Mouse (Mus musculus) kidney, embryonic 15.5 days (tissue): Measurements from ENCODE around the gene Dnmbp. TPM values are rescaled to one million over a fixed set of nuclear protein-coding genes. Genes with fewer than 3 reads are reported as not detected.

ENCODE experiments used
- ATAC-seq: fragments of 200-750 bp; cut with Nextera tagmentation; replicated peaks from 2 replicates; pipeline ENCODE4 v1.8.0; 2017; ENCODE audit warnings: moderate TSS enrichment; ENCODE audit not compliant: low FRiP score
- H3K27ac ChIP-seq: fragments of 300-500 bp; sonication (generic); 2 replicates; pipeline ENCODE4 v1.5.1; 2015; ENCODE audit warnings: mild to moderate bottlenecking, inconsistent platforms
- H3K27me3 ChIP-seq: fragments of 300-500 bp; sonication (generic); 2 replicates; pipeline ENCODE4 v1.6.1; 2015; ENCODE audit warnings: inconsistent platforms
- H3K36me3 ChIP-seq: fragments of 300-500 bp; sonication (generic); 2 replicates; pipeline ENCODE4 v1.6.1; 2015; ENCODE audit warnings: inconsistent platforms
- H3K4me1 ChIP-seq: fragments of 300-500 bp; sonication (generic); 2 replicates; pipeline ENCODE4 v1.6.1; 2015; ENCODE audit warnings: inconsistent platforms
- H3K4me2 ChIP-seq: fragments of 300-500 bp; sonication (generic); 2 replicates; pipeline ENCODE4 v1.6.1; 2015; ENCODE audit warnings: moderate library complexity, mild to moderate bottlenecking, inconsistent platforms
- H3K4me3 ChIP-seq: fragments of 300-500 bp; sonication (generic); replicated peaks from 2 replicates; pipeline ENCODE4 v1.5.1; 2015; ENCODE audit warnings: mild to moderate bottlenecking, inconsistent platforms
- H3K9ac ChIP-seq: fragments of 300-500 bp; sonication (generic); 2 replicates; pipeline ENCODE4 v1.6.1; 2015; ENCODE audit warnings: mild to moderate bottlenecking, inconsistent platforms
- H3K9me3 ChIP-seq: fragments of 300-500 bp; sonication (generic); replicated peaks from 2 replicates; pipeline ENCODE4 v1.6.1; 2016; ENCODE audit warnings: inconsistent platforms
- WGBS: fragments of 180-500 bp; shearing (Covaris S2); methylation state at CpG from one replicate; pipeline ENCODE4 v1.1.7; 2015; ENCODE audit warnings: mixed read lengths; 5-methylcytosine and 5-hydroxymethylcytosine counted together
- polyA plus RNA-seq: library from polyadenylated mRNA; unstranded; fragments of >200 nt; fragmentation: Nextera tagmentation; extraction: Ambion mirVana; gene quantifications from 2 replicates; pipeline ENCODE4 v1.2.1, GENCODE M21; 2015

The Dnmbp gene
- polyA plus RNA-seq, 1 experiment from 2014 or later, result 24.4 TPM

GRCm38 (mm10) chr19:43904327-43904726 is 35.7 kb downstream of the Dnmbp start:
- ATAC-seq, result no peak
- H3K36me3 ChIP-seq, result peaks cover 45% of the 10 kb centered on the region
- H3K4me1 ChIP-seq, result no peaks in the 10 kb centered on the region
- no peak overlapping the region for H3K4me3 ChIP-seq
- no peak overlapping the region for H3K4me2 ChIP-seq
- no peak overlapping the region for H3K27ac ChIP-seq
- H3K9me3 ChIP-seq, result no peaks in the 10 kb centered on the region
- H3K9ac ChIP-seq, result no peak overlapping the region
- 81% methylated on average over 11 of the region's 11 CpGs for WGBS
- no peaks in the 10 kb centered on the region for H3K27me3 ChIP-seq

- ATAC-seq, result no peak
- Histone ChIP-seq H3K4me1 (peaks cover 9% of the 10 kb centered on the region), H3K9me3 (no peaks in the 10 kb centered on the region), H3K9ac (no peak overlapping the region), H3K27me3 (no peaks in the 10 kb centered on the region), H3K36me3 (peaks cover 36% of the 10 kb centered on the region), H3K27ac (no peak overlapping the region), H3K4me3 (no peak overlapping the region), H3K4me2 (no peak overlapping the region)
- 56% methylated on average over 12 of the region's 12 CpGs for WGBS
Measured at GRCm38 (mm10) chr19:43902887-43903286, 37.1 kb downstream of the Dnmbp start.

- 85% methylated on average over 9 of the region's 9 CpGs for WGBS
- Histone ChIP-seq H3K9me3 (no peaks in the 10 kb centered on the region), H3K27ac (no peak overlapping the region), H3K36me3 (peaks cover 31% of the 10 kb centered on the region), H3K27me3 (no peaks in the 10 kb centered on the region), H3K4me1 (peaks cover 9% of the 10 kb centered on the region), H3K4me3 (no peak overlapping the region), H3K9ac (no peak overlapping the region), H3K4me2 (no peak overlapping the region)
- ATAC-seq, result no peak
Measured at GRCm38 (mm10) chr19:43900690-43901089, 39.3 kb downstream of the Dnmbp start.

GRCm38 (mm10) chr19:43898547-43898946 is 41.4 kb downstream of the Dnmbp start:
- no peak overlapping the region for H3K9ac ChIP-seq
- 39% methylated on average over 10 of the region's 10 CpGs for WGBS
- no peak overlapping the region for H3K27ac ChIP-seq
- no peak overlapping the region for H3K4me2 ChIP-seq
- H3K4me1 ChIP-seq, result peaks cover 22% of the 10 kb centered on the region
- H3K36me3 ChIP-seq, result peaks cover 31% of the 10 kb centered on the region
- no peaks in the 10 kb centered on the region for H3K9me3 ChIP-seq
- no peaks in the 10 kb centered on the region for H3K27me3 ChIP-seq
- H3K4me3 ChIP-seq, result no peak overlapping the region
- no peak for ATAC-seq

- no peak overlapping the region for H3K4me3 ChIP-seq
- H3K4me2 ChIP-seq, result no peak overlapping the region
Measured at GRCm38 (mm10) chr19:43896441-43896840, 43.5 kb downstream of the Dnmbp start.

GRCm38 (mm10) chr19:43895951-43896350 is 44.0 kb downstream of the Dnmbp start:
- no peaks in the 10 kb centered on the region for H3K27me3 ChIP-seq

More at GRCm38 (mm10) chr19:43896441-43896840, 43.5 kb downstream of the Dnmbp start:
- no peak for ATAC-seq
- H3K4me1 ChIP-seq, result peaks cover 22% of the 10 kb centered on the region
- H3K27me3 ChIP-seq, result no peaks in the 10 kb centered on the region
- no peak overlapping the region for H3K27ac ChIP-seq
- H3K36me3 ChIP-seq, result peaks cover 18% of the 10 kb centered on the region
- WGBS, result 86% methylated on average over 14 of the region's 14 CpGs
- no peak overlapping the region for H3K9ac ChIP-seq
- no peaks in the 10 kb centered on the region for H3K9me3 ChIP-seq

GRCm38 (mm10) chr19:43894821-43895220 is 45.2 kb downstream of the Dnmbp start:
- Histone ChIP-seq H3K4me2 (no peak overlapping the region), H3K4me3 (no peak overlapping the region), H3K27me3 (no peaks in the 10 kb centered on the region), H3K36me3 (peaks cover 3% of the 10 kb centered on the region), H3K9me3 (no peaks in the 10 kb centered on the region), H3K9ac (no peak overlapping the region), H3K27ac (no peak overlapping the region), H3K4me1 (peaks cover 29% of the 10 kb centered on the region)
- WGBS, result 64% methylated on average over 9 of the region's 9 CpGs
- no peak for ATAC-seq

More at GRCm38 (mm10) chr19:43895951-43896350, 44.0 kb downstream of the Dnmbp start:
- H3K4me3 ChIP-seq, result no peak overlapping the region
- H3K9ac ChIP-seq, result no peak overlapping the region
- H3K4me1 ChIP-seq, result peaks cover 25% of the 10 kb centered on the region
- H3K9me3 ChIP-seq, result no peaks in the 10 kb centered on the region
- ATAC-seq, result no peak
- H3K4me2 ChIP-seq, result no peak overlapping the region
- H3K36me3 ChIP-seq, result peaks cover 14% of the 10 kb centered on the region
- H3K27ac ChIP-seq, result no peak overlapping the region
- 95% methylated on average over 5 of the region's 5 CpGs for WGBS

- Histone ChIP-seq H3K36me3 (no peaks in the 10 kb centered on the region), H3K27ac (0 out of 2 replicates have a peak overlapping the region, but pooled peaks have one; percentile 22), H3K4me3 (no peak overlapping the region), H3K9ac (no peak overlapping the region), H3K4me2 (peak overlapping the region; percentile 23; the same call in 1 of the 2 replicates), H3K27me3 (no peaks in the 10 kb centered on the region), H3K4me1 (peaks cover 29% of the 10 kb centered on the region), H3K9me3 (no peaks in the 10 kb centered on the region)
- 11% methylated on average over 7 of the region's 7 CpGs for WGBS
- no peak for ATAC-seq
Measured at GRCm38 (mm10) chr19:43894070-43894469, 45.9 kb downstream of the Dnmbp start.

- ATAC-seq, result peak; percentile 88
- peak overlapping the region; percentile 30; the same call in 1 of the 2 replicates for H3K9ac ChIP-seq
- WGBS, result 51% methylated on average over 5 of the region's 5 CpGs
Measured at GRCm38 (mm10) chr19:43890487-43890886, 49.5 kb downstream of the Dnmbp start.

GRCm38 (mm10) chr19:43887725-43888124 is 52.3 kb downstream of the Dnmbp start:
- H3K4me2 ChIP-seq, result peak overlapping the region; percentile 49
- ATAC-seq, result no peak
- H3K27ac ChIP-seq, result no peak overlapping the region
- no peaks in the 10 kb centered on the region for H3K27me3 ChIP-seq
- 83% methylated on average over 2 of the region's 2 CpGs for WGBS
- no peak overlapping the region for H3K9ac ChIP-seq
- peaks cover 55% of the 10 kb centered on the region for H3K4me1 ChIP-seq
- no peaks in the 10 kb centered on the region for H3K9me3 ChIP-seq
- peak overlapping the region; percentile 35 for H3K4me3 ChIP-seq
- no peaks in the 10 kb centered on the region for H3K36me3 ChIP-seq

More at GRCm38 (mm10) chr19:43890487-43890886, 49.5 kb downstream of the Dnmbp start:
- Histone ChIP-seq H3K4me1 (peaks cover 40% of the 10 kb centered on the region), H3K4me3 (peak overlapping the region; percentile 35), H3K4me2 (peak overlapping the region; percentile 49), H3K9me3 (no peaks in the 10 kb centered on the region), H3K27me3 (no peaks in the 10 kb centered on the region), H3K36me3 (no peaks in the 10 kb centered on the region), H3K27ac (peak overlapping the region; percentile 94)

GRCm38 (mm10) chr19:43887242-43887641 is 52.7 kb downstream of the Dnmbp start:
- H3K4me2 ChIP-seq, result peak overlapping the region; percentile 49
- WGBS, result 83% methylated on average over 5 of the region's 5 CpGs

GRCm38 (mm10) chr19:43886371-43887099 is 53.5 kb downstream of the Dnmbp start:
- H3K4me3 ChIP-seq, result peak overlapping the region; percentile 6; the same call in 1 of the 2 replicates
- peak overlapping the region; percentile 19; the same call in 1 of the 2 replicates for H3K9ac ChIP-seq
- no peaks in the 10 kb centered on the region for H3K27me3 ChIP-seq
- H3K9me3 ChIP-seq, result no peaks in the 10 kb centered on the region
- ATAC-seq, result no peak
- no peaks in the 10 kb centered on the region for H3K36me3 ChIP-seq
- peaks cover 58% of the 10 kb centered on the region for H3K4me1 ChIP-seq
- H3K27ac ChIP-seq, result 0 out of 2 replicates have a peak overlapping the region, but pooled peaks have one; percentile 29
- WGBS, result 55% methylated on average over 12 of the region's 12 CpGs
- peak overlapping the region; percentile 49 for H3K4me2 ChIP-seq

More at GRCm38 (mm10) chr19:43887242-43887641, 52.7 kb downstream of the Dnmbp start:
- Histone ChIP-seq H3K9me3 (no peaks in the 10 kb centered on the region), H3K9ac (no peak overlapping the region), H3K27me3 (no peaks in the 10 kb centered on the region), H3K4me1 (peaks cover 58% of the 10 kb centered on the region), H3K4me3 (peak overlapping the region; percentile 35), H3K27ac (no peak overlapping the region), H3K36me3 (no peaks in the 10 kb centered on the region)
- no peak for ATAC-seq
